26 mouse cellular contexts compared by ENCODE assay signal in the genomic region with DNA sequence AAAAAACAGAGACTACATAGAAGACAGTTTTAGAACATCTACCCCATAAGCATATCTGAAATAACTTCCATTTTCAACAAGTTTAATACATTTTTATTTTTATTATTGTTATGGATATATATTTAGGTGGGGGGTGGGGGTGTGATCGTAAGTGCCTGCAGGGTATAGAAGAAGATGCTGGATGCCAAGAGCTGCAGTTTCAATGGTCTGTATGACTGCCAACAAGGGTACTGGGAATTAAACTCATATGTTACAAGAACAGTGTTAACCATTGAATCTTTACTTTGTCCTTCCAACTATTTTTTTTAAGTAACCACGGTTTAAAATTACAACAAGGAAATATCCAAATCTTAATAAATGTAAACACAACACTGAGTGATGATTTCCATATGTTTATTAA.
DNase-seq lines count a peak whose midpoint lies in the region; ATAC-seq lines count a peak whose summit lies in the region.
"Had no signal": no experiment of that assay in that cellular context is flagged by ENCODE, and none has a peak within 500 bp of the region (broad histone marks: within the 10 kb centered on the region; RNA-seq: fewer than 3 reads in every experiment).

No protein-coding gene starts in this region.

- peak; percentile 51 for DNase-seq in embryonic facial prominence, embryonic 14.5 days (ENCODE audit: low spot score)
- no peak for DNase-seq in embryonic facial prominence, embryonic 10.5 days (ENCODE audit: low spot score)
- DNase-seq in lung, postnatal 14 days, result no peak
- no peak for DNase-seq in adrenal gland, adult (ENCODE audit: inconsistent age in 2 of 2, low spot score in 1 of 2)
- DNase-seq: adrenal gland, adult 2 months; adrenal gland, postnatal 10 days; adrenal gland, postnatal 25 days; B cell, adult 2 months; cerebellum, adult 11 months; cerebellum, adult 18-20 months; cerebellum, adult 8-10 months; cerebellum, adult 9-11 months; cerebellum, postnatal 14 days; cerebellum, postnatal 36 days; embryo, embryonic 11 days had no signal

- no peaks in the 10 kb centered on the region for H3K27me3 ChIP-seq in embryonic facial prominence, embryonic 14.5 days (replicated peaks; ENCODE audit: control insufficient read depth, insufficient read depth, low read length)
- H3K27me3 ChIP-seq in embryonic facial prominence, embryonic 10.5 days (replicated peaks; ENCODE audit: low read depth, poor library complexity, severe bottlenecking), result no peaks in the 10 kb centered on the region
- no peaks in the 10 kb centered on the region for H3K27me3 ChIP-seq in lung, embryonic 16.5 days (ENCODE audit: control insufficient read depth, insufficient read depth, low read depth, low read length)
- H3K27me3 ChIP-seq: CH12.LX; embryonic facial prominence, embryonic 12.5 days; embryonic facial prominence, embryonic 15.5 days; forebrain, embryonic 12.5 days had no signal

- no peak overlapping the region for H3K27ac ChIP-seq in embryonic facial prominence, embryonic 14.5 days (replicated peaks; ENCODE audit: low read depth, low read length)
- H3K27ac ChIP-seq in embryonic facial prominence, embryonic 10.5 days (replicated peaks), result no peak overlapping the region
- H3K27ac ChIP-seq in lung, embryonic 16.5 days (ENCODE audit: low read length), result no peak overlapping the region
- H3K27ac ChIP-seq: embryonic facial prominence, embryonic 12.5 days; embryonic facial prominence, embryonic 15.5 days; forebrain, embryonic 10.5 days; forebrain, embryonic 12.5 days had no signal

- peaks cover 3% of the 10 kb centered on the region; the same call in 1 of the 2 replicates for H3K4me1 ChIP-seq in embryonic facial prominence, embryonic 14.5 days (ENCODE audit: control insufficient read depth, insufficient read depth, low read length)
- no peaks in the 10 kb centered on the region for H3K4me1 ChIP-seq in embryonic facial prominence, embryonic 10.5 days
- 0 out of 2 replicates have a peak, but pooled peaks cover 3% of the 10 kb centered on the region for H3K4me1 ChIP-seq in lung, embryonic 16.5 days (replicated peaks; ENCODE audit: control insufficient read depth, insufficient read depth, low read length)
- H3K4me1 ChIP-seq: embryonic facial prominence, embryonic 12.5 days; embryonic facial prominence, embryonic 15.5 days; forebrain, embryonic 10.5 days; forebrain, embryonic 12.5 days had no signal

- no peak overlapping the region for H3K9ac ChIP-seq in embryonic facial prominence, embryonic 14.5 days (ENCODE audit: low read depth, low read length)
- H3K9ac ChIP-seq in lung, embryonic 16.5 days (ENCODE audit: low read length), result no peak overlapping the region
- H3K9ac ChIP-seq: embryonic facial prominence, embryonic 12.5 days; embryonic facial prominence, embryonic 15.5 days; forebrain, embryonic 12.5 days had no signal

- no peak overlapping the region for H3K4me2 ChIP-seq in embryonic facial prominence, embryonic 14.5 days (ENCODE audit: low read depth, low read length)
- H3K4me2 ChIP-seq in lung, embryonic 16.5 days (ENCODE audit: low read depth, low read length), result no peak overlapping the region
- H3K4me2 ChIP-seq: embryonic facial prominence, embryonic 12.5 days; embryonic facial prominence, embryonic 15.5 days; forebrain, embryonic 12.5 days had no signal

- no peaks in the 10 kb centered on the region for H3K9me3 ChIP-seq in embryonic facial prominence, embryonic 14.5 days (ENCODE audit: control insufficient read depth, low read length)
- H3K9me3 ChIP-seq in embryonic facial prominence, embryonic 10.5 days, result no peaks in the 10 kb centered on the region
- H3K9me3 ChIP-seq in lung, embryonic 16.5 days (ENCODE audit: control insufficient read depth, low read length), result no peaks in the 10 kb centered on the region
- H3K9me3 ChIP-seq: embryonic facial prominence, embryonic 12.5 days; embryonic facial prominence, embryonic 15.5 days; forebrain, embryonic 10.5 days; forebrain, embryonic 12.5 days; G1E had no signal

- no peak for ATAC-seq in embryonic facial prominence, embryonic 14.5 days (ENCODE audit: low read depth)
- ATAC-seq in lung, embryonic 16.5 days (ENCODE audit: low read depth), result peak; percentile 36; the same call in 1 of the 2 replicates
- ATAC-seq: CD4-positive, CD25-positive, alpha-beta regulatory T cell, adult 4 months; forebrain, embryonic 14.5 days; forebrain, embryonic 16.5 days had no signal

- H3K4me3 ChIP-seq in embryonic facial prominence, embryonic 14.5 days (ENCODE audit: low read depth, low read length), result no peak overlapping the region
- no peak overlapping the region for H3K4me3 ChIP-seq in embryonic facial prominence, embryonic 10.5 days
- no peak overlapping the region for H3K4me3 ChIP-seq in lung, embryonic 16.5 days (ENCODE audit: low read length)
- H3K4me3 ChIP-seq: embryonic facial prominence, embryonic 12.5 days; embryonic facial prominence, embryonic 15.5 days; erythroblast, embryonic 14.5 days; forebrain, embryonic 10.5 days; forebrain, embryonic 12.5 days had no signal

- 47% methylated on average over 2 of the region's 2 CpGs for WGBS in embryonic facial prominence, embryonic 14.5 days
- WGBS in embryonic facial prominence, embryonic 10.5 days, result 76% methylated on average over 2 of the region's 2 CpGs
- 47% methylated on average over 2 of the region's 2 CpGs for WGBS in lung, embryonic 16.5 days

- no peaks in the 10 kb centered on the region for H3K36me3 ChIP-seq in embryonic facial prominence, embryonic 14.5 days (ENCODE audit: control insufficient read depth, insufficient read depth, low read length)
- no peaks in the 10 kb centered on the region for H3K36me3 ChIP-seq in embryonic facial prominence, embryonic 10.5 days (replicated peaks)
- no peaks in the 10 kb centered on the region for H3K36me3 ChIP-seq in lung, embryonic 16.5 days (ENCODE audit: control insufficient read depth, insufficient read depth, low read length)
- H3K36me3 ChIP-seq: embryonic facial prominence, embryonic 12.5 days; embryonic facial prominence, embryonic 15.5 days; forebrain, embryonic 10.5 days; forebrain, embryonic 12.5 days; G1E had no signal
